Mouse (Mus musculus) T-helper 17 cell (primary cell): ENCODE measurements around the gene Zmynd8.

Source experiments
- in situ Hi-C, 2 experiments: fragments of 300-600 bp; cut with MboI, MseI; formaldehyde crosslinking; loops; 1 replicate in 1 of 2; 2 replicates in 1 of 2; pipeline ENCODE4 v1.15.1; 2025; ENCODE audit warnings: high pct_unique_total_duplicates in 2 of 2

Gene Zmynd8

GRCm38 (mm10) chr2:165834601-165835000, 64.2 kb downstream of the Zmynd8 start:
- in situ Hi-C loops = no loop called here

- in situ Hi-C loops = no loop called here
Observed at GRCm38 (mm10) chr2:165833468-165833867, 65.3 kb downstream of the Zmynd8 start.

GRCm38 (mm10) chr2:165832720-165833119, 66.1 kb downstream of the Zmynd8 start:
- in situ Hi-C loops = no loop called here

- in situ Hi-C loops = no loop called here
Observed at GRCm38 (mm10) chr2:165832295-165832694, 66.5 kb downstream of the Zmynd8 start.

- in situ Hi-C loops = no loop called here
Observed at GRCm38 (mm10) chr2:165831637-165832289, 67.1 kb downstream of the Zmynd8 start.

GRCm38 (mm10) chr2:165828770-165829169, 70.0 kb downstream of the Zmynd8 start:
- in situ Hi-C loops = no loop called here

- in situ Hi-C loops = no loop called here
Observed at GRCm38 (mm10) chr2:165825964-165826712, 72.7 kb downstream of the Zmynd8 start.

GRCm38 (mm10) chr2:165825261-165825900, 73.4 kb downstream of the Zmynd8 start:
- in situ Hi-C loops = no loop called here

- in situ Hi-C loops = loop anchor here in 1 of 2 experiments (5.0 kb wide), 1 partner anchor 87 kb away; no protein-coding TSS in a partner anchor
Observed at GRCm38 (mm10) chr2:165824826-165825225, 74.0 kb downstream of the Zmynd8 start.

- in situ Hi-C loops = loop anchor here in 1 of 2 experiments (5.0 kb wide), 1 partner anchor 90 kb away; no protein-coding TSS in a partner anchor
Observed at GRCm38 (mm10) chr2:165822478-165822877, 76.3 kb downstream of the Zmynd8 start.

GRCm38 (mm10) chr2:165821671-165822070, 77.1 kb downstream of the Zmynd8 start:
- in situ Hi-C loops = loop anchor here in 1 of 2 experiments (5.0 kb wide), 1 partner anchor 91 kb away; no protein-coding TSS in a partner anchor

- in situ Hi-C loops = loop anchor here in 1 of 2 experiments (5.0 kb wide), 1 partner anchor 92 kb away; no protein-coding TSS in a partner anchor
Observed at GRCm38 (mm10) chr2:165820504-165821095, 78.2 kb downstream of the Zmynd8 start.

GRCm38 (mm10) chr2:165820073-165820472, 78.7 kb downstream of the Zmynd8 start:
- in situ Hi-C loops = loop anchor here in 1 of 2 experiments (5.0 kb wide), 1 partner anchor 92 kb away; no protein-coding TSS in a partner anchor

GRCm38 (mm10) chr2:165818985-165819948, 79.5 kb downstream of the Zmynd8 start:
- in situ Hi-C loops = loop anchor here in 1 of 2 experiments (10.0 kb wide), 1 partner anchor 236 kb away; no protein-coding TSS in a partner anchor

GRCm38 (mm10) chr2:165818570-165818969, 80.2 kb downstream of the Zmynd8 start:
- in situ Hi-C loops = loop anchor here in 1 of 2 experiments (10.0 kb wide), 1 partner anchor 236 kb away; no protein-coding TSS in a partner anchor

GRCm38 (mm10) chr2:165817437-165817836, 81.4 kb downstream of the Zmynd8 start:
- in situ Hi-C loops = loop anchor here in 1 of 2 experiments (10.0 kb wide), 1 partner anchor 237 kb away; no protein-coding TSS in a partner anchor

- in situ Hi-C loops = loop anchor here in 1 of 2 experiments (10.0 kb wide), 1 partner anchor 240 kb away; no protein-coding TSS in a partner anchor
Observed at GRCm38 (mm10) chr2:165815103-165815880, 83.5 kb downstream of the Zmynd8 start.

- in situ Hi-C loops = loop anchor here in 1 of 2 experiments (5.0 to 10.0 kb wide), 2 partner anchors 99 to 242 kb away; no protein-coding TSS in a partner anchor
Observed at GRCm38 (mm10) chr2:165812889-165813288, 85.9 kb downstream of the Zmynd8 start.

- in situ Hi-C loops = loop anchor here in 1 of 2 experiments (5.0 to 10.0 kb wide), 2 partner anchors 101 to 243 kb away; no protein-coding TSS in a partner anchor
Observed at GRCm38 (mm10) chr2:165811536-165811935, 87.3 kb downstream of the Zmynd8 start.
